Mouse (Mus musculus): ENCODE measurements around the gene Ank3.

Gene Ank3

GRCm38 (mm10) chr10:70021667-70022066 lies 623.1 kb downstream of the Ank3 start:
- peak; percentile 30 for DNase-seq

- no peak for DNase-seq
Observed at GRCm38 (mm10) chr10:70022596-70022995, 624.0 kb downstream of the Ank3 start.

- DNase-seq: no peak
Observed at GRCm38 (mm10) chr10:70023861-70024260, 625.3 kb downstream of the Ank3 start.

- DNase-seq: no peak
Observed at GRCm38 (mm10) chr10:70031942-70032341, 633.4 kb downstream of the Ank3 start.

- DNase-seq: no peak
Observed at GRCm38 (mm10) chr10:70032982-70033381, 634.4 kb downstream of the Ank3 start.

- DNase-seq: no peak
Observed at GRCm38 (mm10) chr10:70033856-70034255, 635.3 kb downstream of the Ank3 start.

- DNase-seq: no peak
Observed at GRCm38 (mm10) chr10:70039871-70040291, 641.3 kb downstream of the Ank3 start.

GRCm38 (mm10) chr10:70041562-70041961 lies 643.0 kb downstream of the Ank3 start:
- no peak for DNase-seq

- no peak for DNase-seq
Observed at GRCm38 (mm10) chr10:70045722-70046121, 647.1 kb downstream of the Ank3 start.

- no peak for DNase-seq
Observed at GRCm38 (mm10) chr10:70049771-70050170, 651.2 kb downstream of the Ank3 start.

- DNase-seq: no peak
Observed at GRCm38 (mm10) chr10:70055291-70055690, 656.7 kb downstream of the Ank3 start.

- no peak for DNase-seq
Observed at GRCm38 (mm10) chr10:70057064-70057463, 658.5 kb downstream of the Ank3 start.

GRCm38 (mm10) chr10:70060021-70060688 lies 661.6 kb downstream of the Ank3 start:
- DNase-seq: no peak

- DNase-seq: peak; percentile 10
Observed at GRCm38 (mm10) chr10:70060689-70061081, 662.1 kb downstream of the Ank3 start.

GRCm38 (mm10) chr10:70063881-70064555 lies 665.4 kb downstream of the Ank3 start:
- no peak for DNase-seq

GRCm38 (mm10) chr10:70065191-70065590 lies 666.6 kb downstream of the Ank3 start:
- no peak for DNase-seq

- DNase-seq: no peak
Observed at GRCm38 (mm10) chr10:70066497-70067168, 668.1 kb downstream of the Ank3 start.

- no peak for DNase-seq
Observed at GRCm38 (mm10) chr10:70067169-70068115, 668.9 kb downstream of the Ank3 start.

GRCm38 (mm10) chr10:70069321-70069720 lies 670.7 kb downstream of the Ank3 start:
- no peak for DNase-seq

GRCm38 (mm10) chr10:70071334-70071733 lies 672.8 kb downstream of the Ank3 start:
- no peak for DNase-seq
